Mouse (Mus musculus): ENCODE measurements at regions not wholly inside any gene's neighbourhood (a gene's known extent, or its start where the extent isn't known, plus 50 kb on each side); places are given as distances from the start of the nearest gene placed in this dataset.

DNA sequence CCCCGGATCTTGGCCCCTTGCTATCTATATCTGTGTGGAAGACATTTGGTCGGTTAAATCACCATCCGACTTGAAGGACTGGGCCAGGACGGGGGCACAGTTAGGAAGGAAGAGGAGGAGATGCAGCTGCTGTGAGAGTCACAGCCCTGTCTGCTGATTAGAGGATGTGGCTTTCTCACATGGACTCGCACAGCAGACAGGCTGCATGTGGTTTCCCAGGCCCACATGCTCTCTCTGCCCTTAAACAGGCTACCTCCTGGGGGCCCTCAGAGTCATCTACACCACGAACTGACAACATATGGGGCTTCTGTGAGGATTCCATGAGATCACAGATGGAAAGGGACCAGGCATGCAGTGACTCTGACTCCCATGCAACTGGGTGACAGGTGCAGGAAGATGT, 62.9 kb upstream of the Sv2b start:
- ATAC-seq (ENCODE audit: insufficient number of reproducible peaks, low FRiP score, low TSS enrichment, low read depth) = no peak

DNA sequence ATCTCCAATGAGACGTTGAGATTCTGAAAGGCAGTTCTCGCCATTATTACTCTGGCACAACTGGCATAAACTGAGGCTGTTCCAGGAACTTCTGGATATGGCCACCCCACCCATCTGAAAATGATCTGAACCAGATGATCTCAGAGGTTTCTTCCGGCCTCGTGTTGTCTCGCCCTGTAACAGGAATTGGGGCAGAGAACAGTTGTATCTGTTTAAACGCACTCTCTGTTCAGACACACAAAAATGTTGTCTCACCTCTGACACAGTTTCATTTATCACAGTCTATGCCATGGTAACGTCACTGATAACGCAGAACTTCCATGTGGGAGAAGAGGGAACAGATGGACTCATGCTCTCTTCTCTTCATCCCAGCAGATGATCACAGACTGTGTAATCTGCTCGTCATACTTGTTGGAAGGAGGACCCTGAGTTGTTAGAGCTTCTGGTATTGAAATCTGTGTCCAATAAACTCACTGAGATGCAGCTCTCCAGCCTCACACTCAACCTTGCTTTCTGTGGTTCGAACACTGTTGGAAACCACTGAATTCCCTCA, 63.9 kb upstream of the Sv2b start:
- no peak for DNase-seq (ENCODE audit: low spot score)
- Histone ChIP-seq H3K9ac (ENCODE audit: low read length) (no peak overlapping the region), H3K4me3 (ENCODE audit: low read depth, low read length) (no peak overlapping the region), H3K4me1 (ENCODE audit: control insufficient read depth, insufficient read depth, low read length) (no peaks in the 10 kb centered on the region), H3K27me3 (ENCODE audit: control insufficient read depth, insufficient read depth, low read length) (no peaks in the 10 kb centered on the region), H3K9me3 (ENCODE audit: control insufficient read depth, low read length) (no peaks in the 10 kb centered on the region), H3K4me2 (ENCODE audit: low read depth, severe bottlenecking) (no peak overlapping the region), H3K27ac (replicated peaks; ENCODE audit: low read depth, low read length) (no peak overlapping the region), H3K36me3 (ENCODE audit: control insufficient read depth, insufficient read depth, low read length) (no peaks in the 10 kb centered on the region)
- 67% methylated on average over 10 of the region's 10 CpGs for WGBS
- no peak for ATAC-seq (ENCODE audit: insufficient number of reproducible peaks, low FRiP score, low TSS enrichment, low read depth)

More for the DNA sequence above, 62.9 kb upstream of the Sv2b start:
- Histone ChIP-seq H3K36me3 (ENCODE audit: control insufficient read depth, insufficient read depth, low read length) (no peaks in the 10 kb centered on the region), H3K4me2 (ENCODE audit: low read depth, severe bottlenecking) (no peak overlapping the region), H3K4me1 (ENCODE audit: control insufficient read depth, insufficient read depth, low read length) (no peaks in the 10 kb centered on the region), H3K27ac (replicated peaks; ENCODE audit: low read depth, low read length) (no peak overlapping the region), H3K27me3 (ENCODE audit: control insufficient read depth, insufficient read depth, low read length) (no peaks in the 10 kb centered on the region), H3K9ac (ENCODE audit: low read length) (no peak overlapping the region), H3K9me3 (ENCODE audit: control insufficient read depth, low read length) (no peaks in the 10 kb centered on the region), H3K4me3 (ENCODE audit: low read depth, low read length) (no peak overlapping the region)
- DNase-seq (ENCODE audit: low spot score) = no peak
- 73% methylated on average over 6 of the region's 6 CpGs for WGBS

DNA sequence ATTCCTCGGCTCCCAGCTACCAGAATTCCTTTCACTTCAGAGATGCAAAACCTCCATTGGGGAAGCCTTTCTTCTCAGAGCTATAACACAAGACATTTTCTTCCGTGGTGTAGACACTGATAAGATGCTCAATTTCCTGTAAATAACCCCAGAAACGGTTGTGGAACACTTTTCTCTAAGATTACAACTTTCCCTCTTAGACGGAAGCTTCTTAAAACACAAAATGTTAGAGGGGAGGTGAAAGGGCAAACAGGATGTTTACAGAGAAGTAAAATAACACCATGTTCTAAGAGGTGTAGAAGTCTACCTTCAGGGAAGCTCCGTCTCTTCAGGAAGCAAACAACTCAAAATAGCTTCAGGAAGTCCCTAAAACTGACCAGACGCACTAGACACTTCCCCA, 65.4 kb upstream of the Sv2b start:
- no peak overlapping the region for H3K9ac ChIP-seq (ENCODE audit: low read length)
- H3K4me2 ChIP-seq (ENCODE audit: low read depth, severe bottlenecking) = no peak overlapping the region
- 86% methylated on average over 6 of the region's 6 CpGs for WGBS
- no peaks in the 10 kb centered on the region for H3K9me3 ChIP-seq (ENCODE audit: control insufficient read depth, low read length)
- no peak for ATAC-seq (ENCODE audit: insufficient number of reproducible peaks, low FRiP score, low TSS enrichment, low read depth)
- H3K4me1 ChIP-seq (ENCODE audit: control insufficient read depth, insufficient read depth, low read length) = no peaks in the 10 kb centered on the region
- H3K27me3 ChIP-seq (ENCODE audit: control insufficient read depth, insufficient read depth, low read length) = no peaks in the 10 kb centered on the region
- no peaks in the 10 kb centered on the region for H3K36me3 ChIP-seq (ENCODE audit: control insufficient read depth, insufficient read depth, low read length)
- H3K27ac ChIP-seq (replicated peaks; ENCODE audit: low read depth, low read length) = no peak overlapping the region
- H3K4me3 ChIP-seq (ENCODE audit: low read depth, low read length) = no peak overlapping the region
- no peak for DNase-seq (ENCODE audit: low spot score)

DNA sequence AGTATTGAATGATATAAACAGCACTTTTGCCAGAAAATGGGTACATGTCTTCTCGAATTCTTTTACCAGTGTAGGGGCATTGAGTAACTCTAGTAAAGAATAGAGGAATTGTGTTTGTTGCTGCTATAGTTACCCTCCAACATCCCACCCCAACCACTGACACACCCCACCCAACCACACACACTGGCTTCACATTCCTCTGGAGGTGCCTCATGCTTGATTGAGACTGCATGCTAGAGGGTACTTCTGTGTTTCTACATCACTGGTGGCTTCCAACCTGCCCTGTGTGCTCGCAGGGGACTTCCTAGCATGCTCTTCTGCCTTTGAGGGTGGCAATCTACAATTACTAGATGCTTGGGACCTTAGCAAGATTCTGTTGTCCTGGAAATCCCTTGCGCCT, 70.5 kb upstream of the Sv2b start:
- Histone ChIP-seq H3K4me3 (ENCODE audit: low read depth, low read length) (no peak overlapping the region), H3K27ac (replicated peaks; ENCODE audit: low read depth, low read length) (no peak overlapping the region), H3K9me3 (ENCODE audit: control insufficient read depth, low read length) (no peaks in the 10 kb centered on the region), H3K4me2 (ENCODE audit: low read depth, severe bottlenecking) (no peak overlapping the region), H3K4me1 (ENCODE audit: control insufficient read depth, insufficient read depth, low read length) (no peaks in the 10 kb centered on the region), H3K27me3 (ENCODE audit: control insufficient read depth, insufficient read depth, low read length) (no peaks in the 10 kb centered on the region), H3K36me3 (ENCODE audit: control insufficient read depth, insufficient read depth, low read length) (no peaks in the 10 kb centered on the region), H3K9ac (ENCODE audit: low read length) (no peak overlapping the region)
- ATAC-seq (ENCODE audit: insufficient number of reproducible peaks, low FRiP score, low TSS enrichment, low read depth) = no peak
- WGBS = 87% methylated on average over 3 of the region's 3 CpGs
- no peak for DNase-seq (ENCODE audit: low spot score)

DNA sequence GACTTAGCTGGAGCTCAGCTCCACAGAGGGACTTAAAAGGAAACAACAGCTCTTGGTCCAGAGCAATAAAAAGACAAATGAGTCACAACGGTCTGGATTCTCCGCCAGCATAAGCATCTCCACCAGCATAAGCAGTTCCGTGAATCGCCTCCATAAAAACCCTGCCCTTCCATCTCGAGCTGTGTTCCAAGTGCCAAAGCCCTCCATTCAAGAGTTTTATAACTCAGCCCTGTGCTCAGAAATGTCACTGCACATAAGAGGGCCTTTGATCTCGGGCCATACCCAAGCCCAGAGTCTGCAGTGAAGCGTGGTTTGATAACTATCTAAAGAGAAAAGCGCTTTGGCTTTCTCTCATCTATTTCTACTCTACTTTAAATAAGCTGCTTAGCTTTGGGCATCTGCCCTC, 70.8 kb upstream of the Akap13 start:
- no peak overlapping the region for H3K4me2 ChIP-seq (ENCODE audit: low read depth, severe bottlenecking)
- DNase-seq (ENCODE audit: low spot score) = no peak
- H3K9me3 ChIP-seq (ENCODE audit: control insufficient read depth, low read length) = no peaks in the 10 kb centered on the region
- H3K27me3 ChIP-seq (ENCODE audit: control insufficient read depth, insufficient read depth, low read length) = no peaks in the 10 kb centered on the region
- H3K27ac ChIP-seq (replicated peaks; ENCODE audit: low read depth, low read length) = no peak overlapping the region
- H3K9ac ChIP-seq (ENCODE audit: low read length) = no peak overlapping the region
- WGBS = 36% methylated on average over 8 of the region's 8 CpGs
- no peak for ATAC-seq (ENCODE audit: insufficient number of reproducible peaks, low FRiP score, low TSS enrichment, low read depth)
- no peaks in the 10 kb centered on the region for H3K4me1 ChIP-seq (ENCODE audit: control insufficient read depth, insufficient read depth, low read length)
- no peak overlapping the region for H3K4me3 ChIP-seq (ENCODE audit: low read depth, low read length)
- H3K36me3 ChIP-seq (ENCODE audit: control insufficient read depth, insufficient read depth, low read length) = no peaks in the 10 kb centered on the region

DNA sequence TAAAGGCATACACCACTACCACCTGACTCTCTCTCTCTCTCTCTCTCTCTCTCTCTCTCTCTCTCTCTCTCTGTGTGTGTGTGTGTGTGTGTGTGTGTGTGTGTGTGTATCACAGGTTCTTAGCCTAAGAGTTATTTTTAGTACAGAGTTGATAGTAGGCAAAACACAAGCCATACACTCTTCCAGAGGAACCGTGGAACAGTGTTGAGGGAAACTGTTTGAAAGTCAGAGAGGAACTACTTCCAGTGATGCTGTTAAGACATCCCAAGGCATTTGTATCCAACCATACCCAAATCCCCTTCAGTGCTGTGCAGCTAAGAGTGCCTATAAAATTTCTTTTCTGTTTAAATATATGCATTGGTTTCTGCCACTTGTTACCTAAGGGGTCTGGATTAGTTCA, 68.3 kb upstream of the Akap13 start:
- Histone ChIP-seq H3K27me3 (ENCODE audit: control insufficient read depth, insufficient read depth, low read length) (no peaks in the 10 kb centered on the region), H3K4me2 (ENCODE audit: low read depth, severe bottlenecking) (no peak overlapping the region), H3K9me3 (ENCODE audit: control insufficient read depth, low read length) (no peaks in the 10 kb centered on the region), H3K27ac (replicated peaks; ENCODE audit: low read depth, low read length) (no peak overlapping the region), H3K4me1 (ENCODE audit: control insufficient read depth, insufficient read depth, low read length) (no peaks in the 10 kb centered on the region), H3K36me3 (ENCODE audit: control insufficient read depth, insufficient read depth, low read length) (no peaks in the 10 kb centered on the region), H3K4me3 (ENCODE audit: low read depth, low read length) (no peak overlapping the region), H3K9ac (ENCODE audit: low read length) (no peak overlapping the region)
- ATAC-seq (ENCODE audit: insufficient number of reproducible peaks, low FRiP score, low TSS enrichment, low read depth) (no peak), DNase-seq (ENCODE audit: low spot score) (no peak)
- 79% methylated on average over 1 of the region's 1 CpGs for WGBS

DNA sequence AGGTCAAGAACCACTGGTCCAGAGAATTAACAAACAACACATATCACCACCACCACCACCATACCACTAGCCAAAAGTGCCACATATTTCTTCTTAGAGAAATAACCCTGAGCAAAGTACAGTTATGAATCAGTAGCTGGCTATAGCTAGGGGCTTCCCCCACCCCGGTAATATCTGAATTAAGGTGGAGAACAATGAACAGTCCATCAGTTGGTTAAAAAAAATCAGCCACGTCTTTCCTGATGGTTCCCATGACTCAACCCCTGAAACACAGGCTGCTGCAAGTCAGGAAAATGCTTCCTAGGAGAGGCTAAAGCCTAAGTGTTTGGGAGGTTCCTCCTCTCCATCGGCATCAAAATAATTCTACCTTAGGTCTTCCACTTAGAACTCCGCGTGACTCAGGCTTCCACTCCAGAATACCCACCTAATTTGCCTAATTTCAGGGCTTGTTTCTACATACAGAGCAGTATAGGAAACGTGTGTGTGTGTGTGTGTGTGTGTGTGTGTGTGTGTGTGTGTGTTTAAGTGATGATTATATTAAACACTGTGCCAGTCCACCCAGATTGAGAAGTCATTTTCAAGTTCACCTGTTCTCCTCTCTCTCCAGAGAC, 67.4 kb upstream of the Akap13 start:
- Histone ChIP-seq H3K4me1 (ENCODE audit: control insufficient read depth, insufficient read depth, low read length) (no peaks in the 10 kb centered on the region), H3K27ac (replicated peaks; ENCODE audit: low read depth, low read length) (no peak overlapping the region), H3K9me3 (ENCODE audit: control insufficient read depth, low read length) (no peaks in the 10 kb centered on the region), H3K4me2 (ENCODE audit: low read depth, severe bottlenecking) (no peak overlapping the region), H3K27me3 (ENCODE audit: control insufficient read depth, insufficient read depth, low read length) (no peaks in the 10 kb centered on the region), H3K4me3 (ENCODE audit: low read depth, low read length) (no peak overlapping the region), H3K36me3 (ENCODE audit: control insufficient read depth, insufficient read depth, low read length) (no peaks in the 10 kb centered on the region), H3K9ac (ENCODE audit: low read length) (no peak overlapping the region)
- DNase-seq (ENCODE audit: low spot score) (no peak), ATAC-seq (ENCODE audit: insufficient number of reproducible peaks, low FRiP score, low TSS enrichment, low read depth) (no peak)
- 88% methylated on average over 6 of the region's 6 CpGs for WGBS

DNA sequence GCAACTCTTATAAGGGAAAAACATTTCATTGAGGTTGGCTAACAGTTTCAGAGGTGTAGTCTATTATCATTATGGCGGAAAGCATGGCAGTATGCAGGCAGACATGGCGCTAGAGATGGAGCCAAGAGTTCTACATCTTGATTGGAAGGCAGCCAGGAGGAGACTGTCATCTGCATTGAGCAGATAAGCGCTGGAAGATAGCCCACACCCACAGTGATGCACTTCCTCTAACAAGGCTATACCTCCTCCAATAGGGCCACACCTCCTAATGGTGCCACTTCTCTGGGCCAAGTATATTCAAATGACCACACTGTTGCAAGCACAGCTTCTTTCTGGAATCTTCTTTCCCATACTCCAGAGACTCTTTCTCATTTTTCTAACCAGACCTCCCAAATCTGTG, 65.2 kb upstream of the Akap13 start:
- no peaks in the 10 kb centered on the region for H3K27me3 ChIP-seq (ENCODE audit: control insufficient read depth, insufficient read depth, low read length)
- H3K4me1 ChIP-seq (ENCODE audit: control insufficient read depth, insufficient read depth, low read length) = no peaks in the 10 kb centered on the region
- H3K9me3 ChIP-seq (ENCODE audit: control insufficient read depth, low read length) = no peaks in the 10 kb centered on the region
- no peak overlapping the region for H3K27ac ChIP-seq (replicated peaks; ENCODE audit: low read depth, low read length)
- no peak overlapping the region for H3K4me3 ChIP-seq (ENCODE audit: low read depth, low read length)
- 96% methylated on average over 3 of the region's 3 CpGs for WGBS
- DNase-seq (ENCODE audit: low spot score) = no peak
- H3K4me2 ChIP-seq (ENCODE audit: low read depth, severe bottlenecking) = no peak overlapping the region
- ATAC-seq (ENCODE audit: insufficient number of reproducible peaks, low FRiP score, low TSS enrichment, low read depth) = no peak
- no peaks in the 10 kb centered on the region for H3K36me3 ChIP-seq (ENCODE audit: control insufficient read depth, insufficient read depth, low read length)
- H3K9ac ChIP-seq (ENCODE audit: low read length) = no peak overlapping the region

DNA sequence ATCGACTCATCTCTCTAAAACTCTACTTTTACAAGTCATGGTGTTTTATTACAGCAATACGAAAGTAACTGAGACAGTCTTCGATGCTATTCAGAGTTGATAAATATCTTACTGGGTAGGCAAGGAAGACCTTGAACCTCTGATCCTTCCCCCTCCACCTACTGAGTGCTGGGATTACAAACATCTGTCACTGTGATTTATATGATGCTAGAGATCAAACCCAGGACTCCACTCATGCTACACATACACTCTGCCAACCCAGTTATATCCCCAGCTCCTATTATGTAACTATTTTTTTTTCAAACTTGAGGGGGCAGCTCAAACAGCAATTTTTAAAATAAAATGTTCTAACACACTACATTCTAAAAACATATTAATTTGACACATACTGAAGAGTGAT, 62.6 kb upstream of the Akap13 start:
- H3K27ac ChIP-seq (replicated peaks; ENCODE audit: low read depth, low read length) = no peak overlapping the region
- H3K27me3 ChIP-seq (ENCODE audit: control insufficient read depth, insufficient read depth, low read length) = no peaks in the 10 kb centered on the region
- no peak for DNase-seq (ENCODE audit: low spot score)
- H3K4me2 ChIP-seq (ENCODE audit: low read depth, severe bottlenecking) = no peak overlapping the region
- WGBS = 33% methylated on average over 3 of the region's 3 CpGs
- no peak overlapping the region for H3K9ac ChIP-seq (ENCODE audit: low read length)
- H3K4me3 ChIP-seq (ENCODE audit: low read depth, low read length) = no peak overlapping the region
- H3K4me1 ChIP-seq (ENCODE audit: control insufficient read depth, insufficient read depth, low read length) = peaks cover 2% of the 10 kb centered on the region; the same call in 1 of the 2 replicates
- H3K36me3 ChIP-seq (ENCODE audit: control insufficient read depth, insufficient read depth, low read length) = no peaks in the 10 kb centered on the region
- no peaks in the 10 kb centered on the region for H3K9me3 ChIP-seq (ENCODE audit: control insufficient read depth, low read length)
- ATAC-seq (ENCODE audit: insufficient number of reproducible peaks, low FRiP score, low TSS enrichment, low read depth) = no peak
